Mouse (Mus musculus): Measurements from ENCODE around the gene Shkbp1.

DNA sequence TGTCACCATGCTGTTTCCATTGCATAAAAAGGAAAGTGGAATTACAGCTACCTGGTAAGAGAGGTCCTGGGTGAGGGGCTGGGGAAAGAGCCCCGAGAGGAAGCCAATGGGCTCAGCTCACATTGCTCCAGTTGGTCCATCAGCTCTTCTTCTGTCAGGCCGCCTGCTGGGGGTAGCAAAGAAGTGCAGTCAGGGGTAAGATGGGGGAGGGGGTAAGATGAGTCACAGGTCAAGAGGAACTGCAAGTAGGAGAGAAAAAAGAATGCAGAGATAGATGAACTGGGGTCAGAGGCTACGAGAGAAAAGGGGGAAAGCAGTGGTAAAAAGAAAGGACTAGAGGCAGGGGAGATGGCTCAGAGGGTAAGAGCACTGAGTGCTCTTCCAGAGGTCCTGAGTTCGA is 13.2 kb downstream of the Shkbp1 start:
- TF ChIP-seq CTCF (IDR thresholded peaks at IDR 0.05): peak; percentile 57
- no peak for TF ChIP-seq EP300 (IDR thresholded peaks at IDR 0.05)
